Mouse (Mus musculus) gastrocnemius, postnatal 10 days (tissue): Measurements from ENCODE around the gene Col20a1. TPM values are rescaled to one million over a fixed set of nuclear protein-coding genes. Genes with fewer than 3 reads are reported as not detected.

ENCODE experiments used
- DNase-seq: peaks from one replicate; pipeline ENCODE4 v3.0.0; 2021; ENCODE audit warnings: mixed read lengths
- long read RNA-seq, 2 experiments: library from polyadenylated mRNA; stranded (forward); transcript quantifications; one replicate each; pipeline ENCODE4 v2.0.0; 2021
- total RNA-seq, 2 experiments: library from RNA; stranded (reverse); gene quantifications; 2 replicates each; pipeline ENCODE4 v1.2.3; 2021

Col20a1 gene
- 1 to 10 TPM; 6.1 to 7.6 TPM for total RNA-seq
- long read RNA-seq, experiment 1, partial matches to known transcripts = 6 of 18 reads
- long read RNA-seq, experiment 1, other reads (novel, unspliced or antisense) = 12 of 18 reads
- long read RNA-seq, experiment 2, partial matches to known transcripts = 2 of 14 reads
- long read RNA-seq, experiment 2, other reads (novel, unspliced or antisense) = 12 of 14 reads

- DNase-seq = no peak
Measured at GRCm38 (mm10) chr2:180986449-180986848, at the start of gene Col20a1. Gene Col20a1 (plus strand): TSS chr2:180986535.

DNA sequence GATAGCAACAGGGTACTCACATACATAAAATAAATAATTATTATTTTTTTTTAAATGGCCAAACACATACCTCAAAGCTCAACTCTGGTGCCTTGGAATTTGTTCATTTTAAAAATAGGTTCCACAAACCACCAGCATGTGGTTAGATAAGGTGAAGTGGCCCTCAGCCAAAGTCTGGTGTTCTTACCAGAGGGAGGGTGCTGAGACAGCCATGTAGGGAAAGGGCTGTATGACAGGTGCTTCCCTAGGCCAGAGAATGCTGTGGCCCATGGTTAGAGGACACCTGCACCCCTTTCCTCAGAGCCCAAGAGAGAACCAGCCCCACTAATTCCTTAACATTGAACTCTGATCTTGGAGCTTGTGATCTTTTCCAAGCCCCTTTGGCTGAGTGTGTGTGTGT, 46.1 kb upstream of the Col20a1 start:
- DNase-seq = no peak

DNA sequence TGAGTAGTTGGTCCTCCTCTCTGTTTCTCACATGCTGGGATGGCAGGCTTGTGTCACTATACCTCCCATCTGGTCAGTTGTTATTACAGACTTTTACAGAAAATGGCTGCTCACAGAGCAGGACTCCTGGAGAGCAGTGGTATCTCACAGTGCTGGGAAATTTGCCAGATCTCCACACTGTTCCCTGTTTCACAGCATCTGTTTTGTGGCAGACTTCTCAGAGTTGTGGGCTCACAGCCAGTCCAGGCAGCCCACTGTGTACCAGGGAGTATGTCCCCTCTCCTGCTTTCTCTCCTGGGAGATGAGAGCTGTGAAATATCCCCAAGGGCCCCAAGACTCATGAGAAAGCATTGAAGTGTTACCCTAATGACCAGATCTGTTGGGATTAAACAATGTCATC, 44.5 kb upstream of the Col20a1 start:
- no peak for DNase-seq

- no peak for DNase-seq
Measured at GRCm38 (mm10) chr2:180949947-180950346, 36.4 kb upstream of the Col20a1 start.

DNA sequence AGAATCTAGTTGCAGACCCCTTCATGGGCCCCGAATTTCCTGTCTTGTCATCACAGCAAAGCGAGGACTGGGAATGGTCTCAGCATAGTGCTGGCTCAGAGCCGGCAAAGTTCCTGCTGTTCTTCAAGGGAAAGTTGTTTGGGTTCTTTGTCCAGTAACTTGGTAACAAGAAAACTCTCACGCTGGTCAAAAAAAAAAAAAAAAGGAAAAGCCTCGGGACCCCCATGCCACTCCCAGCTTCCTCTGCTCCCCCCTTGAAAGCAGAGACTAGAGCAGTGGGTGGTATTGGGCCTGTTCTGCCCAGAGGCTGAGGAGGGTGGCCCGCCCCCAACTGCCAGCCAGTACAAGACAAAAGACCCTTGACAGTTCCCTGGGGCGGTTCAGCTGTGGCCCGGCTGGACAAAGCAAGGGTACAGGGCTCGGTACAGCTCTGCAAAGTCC, 33.6 kb upstream of the Col20a1 start:
- DNase-seq = no peak

- no peak for DNase-seq
Measured at GRCm38 (mm10) chr2:180953638-180954037, 32.7 kb upstream of the Col20a1 start.

DNA sequence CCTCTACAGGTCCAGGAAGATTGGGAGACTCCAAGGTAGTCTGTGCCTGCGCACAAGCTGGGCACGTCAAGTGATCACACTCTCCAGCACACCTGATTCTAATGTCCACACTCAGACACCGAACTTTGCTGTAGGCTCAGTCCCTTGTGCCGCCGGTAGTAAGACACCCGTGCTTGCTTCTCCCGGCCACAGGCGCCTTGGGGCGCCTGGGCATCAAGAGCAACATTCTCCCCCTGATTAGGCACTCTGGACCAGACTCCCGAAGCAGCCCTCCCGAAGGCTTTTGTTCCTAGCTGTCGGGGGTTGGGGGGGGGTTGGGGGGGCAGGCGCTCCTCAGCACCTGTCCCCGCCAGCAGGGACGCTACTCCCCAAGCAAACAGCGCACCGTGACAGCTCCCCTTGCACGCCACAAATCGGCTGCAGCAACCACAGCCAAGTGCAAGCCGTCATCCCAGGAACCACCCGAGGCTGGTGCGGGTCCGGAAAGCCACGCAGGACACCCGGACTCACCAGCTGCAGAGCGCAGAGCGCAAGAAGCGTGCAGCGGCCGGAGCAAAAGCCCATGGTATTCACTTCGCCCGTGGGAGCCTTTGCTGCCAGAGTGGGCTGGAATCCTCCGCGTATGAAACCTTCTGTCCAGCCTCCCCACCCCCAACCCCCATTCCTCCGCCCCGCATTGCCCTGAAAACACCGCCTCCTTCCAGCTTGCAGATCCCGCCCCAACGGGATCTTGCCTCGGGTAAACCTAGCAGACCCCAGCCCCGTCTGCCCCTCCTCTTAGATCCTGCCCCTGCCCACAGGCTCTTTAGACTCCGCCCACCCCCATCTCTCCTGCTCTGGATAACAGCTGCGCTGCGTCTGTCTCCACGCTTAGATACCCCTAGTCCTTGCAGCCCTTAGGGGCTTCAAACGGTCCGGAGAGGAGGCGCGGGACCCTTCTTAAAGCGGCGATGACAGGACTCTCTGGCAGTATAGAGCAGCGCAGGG, 32.0 kb upstream of the Col20a1 start, which contains the start of gene Nkain4:
Nkain4 (minus strand) TSS at position 639 of the 987 bp plus-strand sequence.
- peak; percentile 29 for DNase-seq

GRCm38 (mm10) chr2:180959605-180960004, 26.7 kb upstream of the Col20a1 start:
- no peak for DNase-seq

GRCm38 (mm10) chr2:180960187-180960586, 26.1 kb upstream of the Col20a1 start:
- no peak for DNase-seq

DNA sequence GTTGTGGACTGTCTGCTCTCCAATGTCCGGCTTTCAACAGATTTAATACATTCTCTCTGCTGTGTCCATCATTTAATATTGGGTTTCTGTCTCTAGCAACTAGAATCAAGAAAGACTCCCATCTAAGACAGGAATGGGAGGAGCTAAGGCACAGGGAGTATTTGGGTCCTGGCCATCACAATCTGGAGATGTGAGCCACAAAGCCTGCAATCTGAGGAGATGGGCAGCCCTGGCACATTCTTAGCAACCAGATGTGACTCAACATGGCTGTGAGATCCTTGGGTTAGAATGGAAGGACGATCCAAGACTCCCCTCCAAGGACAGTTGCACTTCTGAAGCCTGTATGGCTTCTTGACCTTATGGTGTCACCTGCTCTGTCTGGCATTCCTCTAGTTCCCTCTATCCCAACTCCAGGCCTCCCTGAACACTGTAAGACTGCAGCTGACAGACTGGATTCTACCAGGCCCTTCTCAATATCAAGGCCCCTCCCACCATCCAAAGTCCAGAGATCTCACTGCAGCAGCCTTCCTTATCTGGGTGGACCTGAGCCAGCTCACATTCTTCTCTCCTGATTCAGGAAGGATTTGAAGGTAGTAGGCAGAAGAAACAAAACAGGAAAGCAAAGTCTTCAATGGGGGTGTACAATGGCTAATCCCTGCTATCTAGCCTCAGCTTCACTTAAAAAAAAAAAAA, 23.6 kb upstream of the Col20a1 start:
- no peak for DNase-seq

- DNase-seq = peak; percentile 79
Measured at GRCm38 (mm10) chr2:180963956-180964355, 22.4 kb upstream of the Col20a1 start.

DNA sequence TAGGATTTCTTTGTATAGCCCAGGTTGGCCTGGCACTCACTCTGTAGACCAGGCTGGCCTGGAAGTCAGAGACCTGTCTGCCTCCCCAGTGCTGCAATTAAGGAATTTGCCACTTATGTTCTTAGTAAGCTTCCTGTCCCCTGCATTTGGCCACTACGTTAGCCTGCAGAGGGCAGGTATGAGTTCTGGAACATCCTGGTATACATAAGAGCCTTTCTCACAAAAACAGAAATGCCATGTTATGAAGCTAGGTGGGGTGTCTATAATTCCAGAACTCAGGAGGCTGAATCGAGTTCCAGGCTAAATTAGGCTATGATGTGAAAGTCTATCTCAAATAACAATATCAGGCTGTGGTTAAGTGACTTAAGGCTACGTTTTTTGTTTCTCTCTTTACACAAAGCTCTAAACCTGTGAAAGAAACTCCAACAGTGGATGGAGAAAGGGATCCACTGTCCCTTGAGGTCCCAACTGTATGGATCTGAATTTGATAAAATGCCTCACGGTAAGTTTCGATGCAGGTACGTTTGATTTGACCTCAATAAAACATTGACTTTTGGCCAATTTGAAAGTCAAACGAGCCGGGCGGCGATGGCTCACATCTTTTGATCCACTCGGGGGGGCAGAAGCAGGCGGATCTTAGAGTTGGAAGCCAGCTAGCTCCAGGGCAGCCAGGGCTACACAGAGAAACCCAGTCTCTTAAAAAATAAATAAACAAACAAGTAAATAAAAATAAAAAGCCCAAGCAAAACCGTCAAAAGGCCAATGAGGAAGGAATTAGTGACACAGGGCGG, 20.0 kb upstream of the Col20a1 start:
- DNase-seq = no peak

DNA sequence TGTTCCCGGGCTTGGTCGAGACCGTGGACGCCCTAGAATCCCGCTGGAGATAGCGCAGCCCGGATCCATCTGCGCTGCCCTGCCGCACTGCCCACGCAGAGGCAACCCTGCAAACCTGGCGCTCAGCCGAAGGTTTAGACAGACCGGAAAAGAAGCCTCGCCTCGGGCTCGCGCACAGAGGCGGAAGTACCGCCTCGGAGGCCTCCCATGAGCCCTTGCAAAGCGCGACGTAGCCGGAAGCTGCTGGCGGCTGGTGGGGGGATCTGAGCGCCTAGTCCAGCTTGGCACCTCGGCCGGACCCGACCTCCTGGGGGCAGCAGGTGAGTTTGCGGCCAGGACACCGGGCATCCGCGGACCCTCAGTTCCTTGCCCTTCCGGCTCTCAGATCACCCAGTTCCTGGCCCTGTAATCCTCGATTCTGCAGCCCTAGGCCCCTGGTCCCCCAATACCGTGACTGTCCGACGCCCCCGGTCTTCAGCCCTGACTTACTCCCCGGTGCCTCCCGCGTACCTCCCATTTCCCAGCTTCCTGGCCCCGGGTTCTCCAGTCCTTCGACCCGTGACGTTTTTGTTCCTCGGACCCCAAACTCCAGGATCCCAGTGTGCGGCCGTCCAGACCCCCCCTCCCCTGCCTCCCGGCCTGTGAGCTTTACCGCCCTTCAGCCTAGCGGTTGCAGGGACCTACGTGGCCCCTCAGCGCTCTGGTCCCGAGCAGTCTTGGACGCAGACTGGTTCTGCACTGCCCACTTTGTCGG, 19.1 kb upstream of the Col20a1 start, which contains the start of gene Arfgap1:
Arfgap1 (plus strand) TSS at position 216 of the 754 bp plus-strand sequence.
- peak; percentile 94 for DNase-seq

DNA sequence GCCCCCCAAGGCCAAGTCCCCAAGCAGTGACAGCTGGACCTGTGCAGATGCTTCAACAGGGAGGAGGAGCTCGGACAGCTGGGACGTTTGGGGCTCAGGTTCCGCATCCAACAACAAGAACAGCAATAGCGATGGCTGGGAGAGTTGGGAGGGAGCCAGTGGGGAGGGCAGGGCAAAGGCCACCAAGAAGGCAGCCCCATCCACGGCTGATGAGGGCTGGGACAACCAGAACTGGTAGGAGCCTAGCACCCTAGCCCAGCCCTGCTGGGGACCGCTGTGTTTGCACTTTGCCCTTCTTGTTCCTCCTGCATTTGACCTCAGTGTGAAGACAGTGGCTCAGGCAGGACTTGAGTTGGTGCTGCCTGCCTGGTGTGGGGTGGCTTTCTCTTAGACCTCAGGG, 5.2 kb upstream of the Col20a1 start:
- no peak for DNase-seq

DNA sequence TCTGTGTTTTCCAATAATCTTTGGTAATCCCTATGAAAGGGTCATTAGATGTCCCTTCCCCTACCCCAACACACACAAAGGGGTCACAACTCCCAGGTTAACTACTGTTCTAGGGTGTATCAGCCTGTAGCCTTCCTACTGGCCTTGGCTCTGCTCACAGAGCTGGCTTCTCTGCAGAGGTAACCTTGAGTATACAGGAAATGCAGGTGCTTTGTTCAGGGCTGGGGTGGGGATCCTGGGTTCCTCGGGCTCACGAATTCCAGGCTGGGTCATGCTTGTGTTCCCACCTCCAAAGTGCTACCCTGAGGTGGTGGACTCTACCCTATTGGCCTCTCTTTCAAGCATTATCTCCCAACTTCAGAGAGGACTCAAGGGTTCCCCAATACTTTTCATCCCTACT, 700 bp upstream of the Col20a1 start:
- DNase-seq = no peak

- DNase-seq = no peak
Measured at GRCm38 (mm10) chr2:180987001-180987400, 666 bp downstream of the Col20a1 start.

- DNase-seq = no peak
Measured at GRCm38 (mm10) chr2:180987432-180988030, 1.2 kb downstream of the Col20a1 start.

DNA sequence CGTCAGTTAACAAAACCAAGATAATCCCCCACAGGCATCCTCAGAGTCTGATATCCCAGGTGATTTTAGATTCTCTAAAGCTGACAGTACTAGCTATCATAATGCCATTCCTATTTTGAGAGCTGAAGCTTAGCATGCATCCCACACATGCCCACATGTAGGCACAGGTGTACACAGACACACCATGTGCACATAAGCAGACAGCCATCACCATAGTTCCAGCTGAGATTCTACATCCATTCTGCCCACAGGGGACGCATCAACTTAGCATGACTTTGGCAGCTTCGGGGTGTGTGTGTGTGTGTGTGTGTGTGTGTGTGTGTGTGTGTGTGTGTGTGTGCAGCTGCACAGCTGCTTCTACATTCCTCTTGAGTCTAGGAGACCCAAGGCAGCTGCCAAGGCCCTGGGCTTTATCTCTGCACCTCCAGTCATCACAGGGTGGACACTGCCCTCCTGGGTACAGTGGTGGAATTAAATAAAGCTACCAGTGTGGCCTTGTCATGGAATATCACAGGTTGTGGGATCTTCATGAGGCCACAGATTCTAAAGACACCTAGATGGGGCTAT, 2.1 kb downstream of the Col20a1 start:
- DNase-seq = no peak

DNA sequence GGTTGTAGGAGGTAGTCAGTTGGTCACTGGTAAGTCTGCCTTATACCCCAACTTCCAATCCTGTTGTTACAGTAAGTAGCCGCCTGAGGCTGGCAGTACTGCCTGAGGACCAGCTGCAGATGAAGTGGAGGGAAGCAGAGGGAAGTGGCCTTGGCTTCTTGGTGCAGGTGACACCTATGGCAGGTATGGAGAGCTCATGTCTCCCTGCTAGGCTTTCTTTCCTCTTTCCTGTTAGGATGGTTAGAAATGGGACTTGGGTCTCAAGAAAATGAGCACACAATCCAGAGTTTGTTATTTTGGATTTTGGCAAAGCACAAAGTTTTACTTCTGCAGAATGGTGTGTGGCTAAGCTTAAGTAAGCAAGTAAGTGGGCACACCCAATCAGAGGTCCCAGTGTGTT, 2.6 kb downstream of the Col20a1 start:
- DNase-seq = no peak

DNA sequence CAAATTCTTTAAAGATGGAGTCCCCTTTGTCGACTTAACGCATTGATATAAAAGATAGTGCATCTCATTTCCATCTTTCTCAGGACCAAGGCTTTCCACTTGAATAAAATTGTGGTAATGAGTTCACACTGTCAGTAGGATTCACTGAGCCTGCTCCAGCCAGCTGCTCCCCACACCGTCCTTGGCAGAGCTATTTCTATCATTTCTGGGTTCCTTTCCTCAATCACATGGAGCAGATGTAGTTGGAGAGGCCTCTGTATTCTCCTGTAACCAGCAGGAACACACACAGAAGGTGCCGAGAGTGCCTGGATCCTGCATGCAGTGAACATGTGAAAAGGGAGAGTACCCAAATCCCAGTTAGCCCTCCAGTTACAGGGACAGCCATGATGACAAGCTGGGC, 4.0 kb downstream of the Col20a1 start:
- DNase-seq = no peak
